Mouse (Mus musculus): ENCODE data around the gene Gm14325. TPM values are rescaled to one million over a fixed set of nuclear protein-coding genes. Genes with fewer than 3 reads are reported as not detected.

Gm14325 gene
- total and polyA plus RNA-seq, 2 experiments from 2014 or later: 48.3 to 82.0 TPM

Other genes starting within 250 kb of the Gm14325 start
- gene Gm14322, start 81.0 kb downstream of the Gm14325 start, total RNA-seq (2014; rRNA removed): 0.99 and 3.1 TPM in 2 replicates
- 5.1 and 6.6 TPM in 2 replicates for gene Gm14322, start 81.0 kb downstream of the Gm14325 start, polyA plus RNA-seq (2015; fragmentation: Nextera tagmentation; extraction: Ambion mirVana)
- 1.4 and 3.6 TPM in 2 replicates for gene Gm14327, start 56.8 kb upstream of the Gm14325 start, total RNA-seq (2014; rRNA removed)
- gene Gm14327, start 56.8 kb upstream of the Gm14325 start, polyA plus RNA-seq (2015; fragmentation: Nextera tagmentation; extraction: Ambion mirVana): 3.1 and 4.9 TPM in 2 replicates
- not detected in 2 replicates for gene Zfp972, start 85.3 kb upstream of the Gm14325 start, total RNA-seq (2014; rRNA removed)
- gene Zfp972, start 85.3 kb upstream of the Gm14325 start, polyA plus RNA-seq (2015; fragmentation: Nextera tagmentation; extraction: Ambion mirVana): 0.56 TPM in 1 of 2 replicates, not detected in the other
- gene Gm14326, start 117.0 kb upstream of the Gm14325 start, total RNA-seq (2014; rRNA removed): 5.0 and 6.9 TPM in 2 replicates
- gene Gm14326, start 117.0 kb upstream of the Gm14325 start, polyA plus RNA-seq (2015; fragmentation: Nextera tagmentation; extraction: Ambion mirVana): 21.0 and 24.4 TPM in 2 replicates
- 5.5 and 7.1 TPM in 2 replicates for gene Zfp971, start 182.9 kb upstream of the Gm14325 start, total RNA-seq (2014; rRNA removed)
- gene Zfp971, start 182.9 kb upstream of the Gm14325 start, polyA plus RNA-seq (2015; fragmentation: Nextera tagmentation; extraction: Ambion mirVana): 15.0 and 15.8 TPM in 2 replicates
- gene Zfp931, start 238.1 kb upstream of the Gm14325 start, total RNA-seq (2014; rRNA removed): 12.4 and 13.6 TPM in 2 replicates
- gene Zfp931, start 238.1 kb upstream of the Gm14325 start, polyA plus RNA-seq (2015; fragmentation: Nextera tagmentation; extraction: Ambion mirVana): 15.9 and 16.0 TPM in 2 replicates